ENCODE assay signal across 18 mouse cellular contexts in genomic region chr12:70619436-70619835, GRCm38 (mm10).
DNase-seq lines count a peak whose midpoint lies in the region; ATAC-seq and TF ChIP-seq lines count a peak whose summit lies in the region.
"Had no signal": no experiment of that assay in that cellular context is flagged by ENCODE, and none has a peak within 500 bp of the region (broad histone marks: within the 10 kb centered on the region; RNA-seq: fewer than 3 reads in every experiment).

No protein-coding gene starts in this region.

- no peaks in the 10 kb centered on the region for H3K27me3 ChIP-seq in intestine, embryonic 16.5 days (replicated peaks; ENCODE audit: control insufficient read depth, insufficient read depth, low read length)
- no peaks in the 10 kb centered on the region for H3K27me3 ChIP-seq in intestine, embryonic 15.5 days (replicated peaks)
- no peaks in the 10 kb centered on the region for H3K27me3 ChIP-seq in C2C12 (ENCODE audit: control insufficient read depth, insufficient read depth, insufficient read length)
- H3K27me3 ChIP-seq: heart, embryonic 12.5 days had no signal

- no peaks in the 10 kb centered on the region for H3K79me3 ChIP-seq in C2C12 (ENCODE audit: low read depth)

- no peak for TF ChIP-seq CTCF in C2C12 (IDR thresholded peaks at IDR 0.05; ENCODE audit: control insufficient read depth, insufficient read depth, insufficient read length)

- H3K27ac ChIP-seq in intestine, embryonic 16.5 days (ENCODE audit: low read length): no peak overlapping the region
- H3K27ac ChIP-seq in intestine, embryonic 15.5 days: no peak overlapping the region
- H3K27ac ChIP-seq: embryonic facial prominence, embryonic 10.5 days; heart, adult 2 months; hindbrain, embryonic 10.5 days; hindbrain, embryonic 14.5 days had no signal

- 0 out of 2 replicates have a peak, but pooled peaks have one; percentile 28 for ATAC-seq in intestine, embryonic 16.5 days
- no peak for ATAC-seq in intestine, embryonic 15.5 days
- ATAC-seq: forebrain, embryonic 14.5 days had no signal

- no peaks in the 10 kb centered on the region for H3K9me3 ChIP-seq in intestine, embryonic 16.5 days (ENCODE audit: control insufficient read depth, low read length)
- H3K9me3 ChIP-seq in intestine, embryonic 15.5 days: no peaks in the 10 kb centered on the region
- H3K9me3 ChIP-seq: embryonic facial prominence, embryonic 10.5 days; heart, embryonic 12.5 days; hindbrain, embryonic 10.5 days had no signal

- H3K4me1 ChIP-seq in intestine, embryonic 16.5 days (ENCODE audit: control insufficient read depth, insufficient read depth, low read length): no peaks in the 10 kb centered on the region
- no peaks in the 10 kb centered on the region; the same call in 1 of the 2 replicates for H3K4me1 ChIP-seq in intestine, embryonic 15.5 days (replicated peaks)

- H3K9ac ChIP-seq in intestine, embryonic 16.5 days (ENCODE audit: low read depth, low read length): no peak overlapping the region
- H3K9ac ChIP-seq in intestine, embryonic 15.5 days: no peak overlapping the region
- H3K9ac ChIP-seq: heart, embryonic 12.5 days; hindbrain, embryonic 14.5 days had no signal

- no peak overlapping the region for H3K4me2 ChIP-seq in intestine, embryonic 16.5 days (ENCODE audit: low read depth, low read length)
- H3K4me2 ChIP-seq in intestine, embryonic 15.5 days (replicated peaks): no peak overlapping the region
- H3K4me2 ChIP-seq: heart, embryonic 12.5 days; hindbrain, embryonic 14.5 days had no signal

- no peak overlapping the region for H3K4me3 ChIP-seq in intestine, embryonic 16.5 days (ENCODE audit: low read length)
- no peak overlapping the region for H3K4me3 ChIP-seq in intestine, embryonic 15.5 days (replicated peaks)
- H3K4me3 ChIP-seq in C2C12 (ENCODE audit: insufficient read depth, poor library complexity, severe bottlenecking): no peak overlapping the region
- H3K4me3 ChIP-seq: embryonic facial prominence, embryonic 10.5 days; heart, adult 2 months; heart, embryonic 12.5 days; hindbrain, embryonic 10.5 days had no signal

- H3K36me3 ChIP-seq in intestine, embryonic 16.5 days (ENCODE audit: control insufficient read depth, insufficient read depth, low read length): no peaks in the 10 kb centered on the region
- no peaks in the 10 kb centered on the region for H3K36me3 ChIP-seq in intestine, embryonic 15.5 days
- no peaks in the 10 kb centered on the region for H3K36me3 ChIP-seq in C2C12 (ENCODE audit: control insufficient read depth, insufficient read depth)
- H3K36me3 ChIP-seq: embryonic facial prominence, embryonic 10.5 days; heart, embryonic 12.5 days; hindbrain, embryonic 10.5 days had no signal

- H3K79me2 ChIP-seq in C2C12 (ENCODE audit: control insufficient read depth, insufficient read depth): no peaks in the 10 kb centered on the region

- DNase-seq in 3T3-L1 (ENCODE audit: low read depth, low spot score): peak; percentile 57
- DNase-seq in yolk sac, embryonic 10.5 days (ENCODE audit: low spot score): peak; percentile 31
- DNase-seq in gastrocnemius, postnatal 4 days (ENCODE audit: low spot score in 2 of 2): no peak
- DNase-seq: adrenal gland, adult 2 months; adrenal gland, postnatal 25 days; B cell, adult 2 months; cerebellum, adult 18-20 months; cerebellum, postnatal 10 days; gastrocnemius, postnatal 36 days; heart, adult 2 months had no signal

- 92% methylated on average over 2 of the region's 2 CpGs for WGBS in intestine, embryonic 16.5 days
- 90% methylated on average over 2 of the region's 2 CpGs for WGBS in intestine, embryonic 15.5 days

- H3ac ChIP-seq in C2C12 (ENCODE audit: control insufficient read depth, insufficient read length, low read depth): no peak overlapping the region

TF ChIP-seq in C2C12, 6 proteins besides CTCF, POLR2A, EP300 and RAD21:
- no peak for TF ChIP-seq FOSL1 (IDR thresholded peaks at IDR 0.05; ENCODE audit: insufficient read depth, low read length, poor library complexity, severe bottlenecking)
- peak; percentile 24 for TF ChIP-seq CEBPB (IDR thresholded peaks at IDR 0.05; ENCODE audit: low read depth)

Comparison
In these comparisons a context has a peak if more than half of its experiments do, and no peak if none do; other contexts are left out.
1. DNase-seq: peak in 3T3-L1 (single experiment) and yolk sac, embryonic 10.5 days (single experiment); none in gastrocnemius, postnatal 4 days (0 of 2).